Mouse (Mus musculus): Measurements from ENCODE around the gene Gm45062. TPM values are rescaled to one million over a fixed set of nuclear protein-coding genes. Genes with fewer than 3 reads are reported as not detected.

Gene Gm45062
- polyA plus RNA-seq, 1 experiment from 2014 or later, result 14.5 TPM

- Histone ChIP-seq H3K4me2 (replicated peaks; ENCODE audit: low read depth, low read length) (no peak overlapping the region), H3K9ac (ENCODE audit: low read depth, low read length) (no peak overlapping the region), H3K4me3 (ENCODE audit: low read depth, low read length) (no peak overlapping the region), H3K4me1 (replicated peaks; ENCODE audit: control insufficient read depth, insufficient read depth, low read length) (no peaks in the 10 kb centered on the region), H3K27ac (ENCODE audit: low read depth, low read length) (no peak overlapping the region), H3K36me3 (ENCODE audit: control insufficient read depth, insufficient read depth, low read length) (no peaks in the 10 kb centered on the region), H3K27me3 (ENCODE audit: control insufficient read depth, insufficient read depth, low read length) (no peaks in the 10 kb centered on the region), H3K9me3 (ENCODE audit: control insufficient read depth, low read length) (no peaks in the 10 kb centered on the region)
- ATAC-seq (ENCODE audit: low FRiP score), result no peak
- DNase-seq (ENCODE audit: low spot score), result no peak
- WGBS, result 92% methylated on average over 9 of the region's 9 CpGs
Measured at GRCm38 (mm10) chr6:8336487-8337390, 77.5 kb downstream of the Gm45062 start.

- WGBS, result 92% methylated on average over 6 of the region's 6 CpGs
- no peaks in the 10 kb centered on the region for H3K27me3 ChIP-seq (ENCODE audit: control insufficient read depth, insufficient read depth, low read length)
Measured at GRCm38 (mm10) chr6:8339453-8339852, 80.2 kb downstream of the Gm45062 start.

GRCm38 (mm10) chr6:8343271-8343670 lies 84.0 kb downstream of the Gm45062 start:
- Histone ChIP-seq H3K27ac (ENCODE audit: low read depth, low read length) (no peak overlapping the region), H3K27me3 (ENCODE audit: control insufficient read depth, insufficient read depth, low read length) (no peaks in the 10 kb centered on the region), H3K9ac (ENCODE audit: low read depth, low read length) (no peak overlapping the region), H3K36me3 (ENCODE audit: control insufficient read depth, insufficient read depth, low read length) (no peaks in the 10 kb centered on the region), H3K4me2 (replicated peaks; ENCODE audit: low read depth, low read length) (no peak overlapping the region), H3K4me3 (ENCODE audit: low read depth, low read length) (no peak overlapping the region), H3K9me3 (ENCODE audit: control insufficient read depth, low read length) (no peaks in the 10 kb centered on the region), H3K4me1 (replicated peaks; ENCODE audit: control insufficient read depth, insufficient read depth, low read length) (no peaks in the 10 kb centered on the region)
- WGBS, result 93% methylated on average over 4 of the region's 4 CpGs
- no peak for DNase-seq (ENCODE audit: low spot score)
- ATAC-seq (ENCODE audit: low FRiP score), result no peak

More at GRCm38 (mm10) chr6:8339453-8339852, 80.2 kb downstream of the Gm45062 start:
- Histone ChIP-seq H3K9me3 (ENCODE audit: control insufficient read depth, low read length) (no peaks in the 10 kb centered on the region), H3K4me1 (replicated peaks; ENCODE audit: control insufficient read depth, insufficient read depth, low read length) (no peaks in the 10 kb centered on the region), H3K4me2 (replicated peaks; ENCODE audit: low read depth, low read length) (no peak overlapping the region), H3K27ac (ENCODE audit: low read depth, low read length) (no peak overlapping the region), H3K9ac (ENCODE audit: low read depth, low read length) (no peak overlapping the region), H3K36me3 (ENCODE audit: control insufficient read depth, insufficient read depth, low read length) (no peaks in the 10 kb centered on the region), H3K4me3 (ENCODE audit: low read depth, low read length) (no peak overlapping the region)
- DNase-seq (ENCODE audit: low spot score), result no peak
- no peak for ATAC-seq (ENCODE audit: low FRiP score)

- Histone ChIP-seq H3K4me1 (replicated peaks; ENCODE audit: control insufficient read depth, insufficient read depth, low read length) (no peaks in the 10 kb centered on the region), H3K4me3 (ENCODE audit: low read depth, low read length) (no peak overlapping the region), H3K9me3 (ENCODE audit: control insufficient read depth, low read length) (no peaks in the 10 kb centered on the region), H3K4me2 (replicated peaks; ENCODE audit: low read depth, low read length) (no peak overlapping the region), H3K9ac (ENCODE audit: low read depth, low read length) (no peak overlapping the region), H3K27ac (ENCODE audit: low read depth, low read length) (no peak overlapping the region), H3K36me3 (ENCODE audit: control insufficient read depth, insufficient read depth, low read length) (no peaks in the 10 kb centered on the region), H3K27me3 (ENCODE audit: control insufficient read depth, insufficient read depth, low read length) (no peaks in the 10 kb centered on the region)
- ATAC-seq (ENCODE audit: low FRiP score), result no peak
- 80% methylated on average over 5 of the region's 5 CpGs for WGBS
- no peak for DNase-seq (ENCODE audit: low spot score)
Measured at GRCm38 (mm10) chr6:8345219-8345856, 86.1 kb downstream of the Gm45062 start.

- WGBS, result 92% methylated on average over 2 of the region's 2 CpGs
- Histone ChIP-seq H3K4me2 (replicated peaks; ENCODE audit: low read depth, low read length) (no peak overlapping the region), H3K9me3 (ENCODE audit: control insufficient read depth, low read length) (no peaks in the 10 kb centered on the region), H3K4me3 (ENCODE audit: low read depth, low read length) (no peak overlapping the region), H3K27ac (ENCODE audit: low read depth, low read length) (no peak overlapping the region), H3K36me3 (ENCODE audit: control insufficient read depth, insufficient read depth, low read length) (no peaks in the 10 kb centered on the region), H3K4me1 (replicated peaks; ENCODE audit: control insufficient read depth, insufficient read depth, low read length) (no peaks in the 10 kb centered on the region), H3K9ac (ENCODE audit: low read depth, low read length) (no peak overlapping the region), H3K27me3 (ENCODE audit: control insufficient read depth, insufficient read depth, low read length) (no peaks in the 10 kb centered on the region)
- DNase-seq (ENCODE audit: low spot score) (no peak), ATAC-seq (ENCODE audit: low FRiP score) (no peak)
Measured at GRCm38 (mm10) chr6:8347154-8347553, 87.9 kb downstream of the Gm45062 start.

- H3K27me3 ChIP-seq (ENCODE audit: control insufficient read depth, insufficient read depth, low read length), result no peaks in the 10 kb centered on the region
- 94% methylated on average over 1 of the region's 1 CpGs for WGBS
- H3K36me3 ChIP-seq (ENCODE audit: control insufficient read depth, insufficient read depth, low read length), result no peaks in the 10 kb centered on the region
- DNase-seq (ENCODE audit: low spot score) (no peak), ATAC-seq (ENCODE audit: low FRiP score) (no peak)
- H3K9ac ChIP-seq (ENCODE audit: low read depth, low read length), result no peak overlapping the region
- H3K9me3 ChIP-seq (ENCODE audit: control insufficient read depth, low read length), result no peaks in the 10 kb centered on the region
- no peaks in the 10 kb centered on the region for H3K4me1 ChIP-seq (replicated peaks; ENCODE audit: control insufficient read depth, insufficient read depth, low read length)
- no peak overlapping the region for H3K4me2 ChIP-seq (replicated peaks; ENCODE audit: low read depth, low read length)
- no peak overlapping the region for H3K4me3 ChIP-seq (ENCODE audit: low read depth, low read length)
- H3K27ac ChIP-seq (ENCODE audit: low read depth, low read length), result no peak overlapping the region
Measured at GRCm38 (mm10) chr6:8348344-8348743, 89.1 kb downstream of the Gm45062 start.

- Histone ChIP-seq H3K36me3 (ENCODE audit: control insufficient read depth, insufficient read depth, low read length) (no peaks in the 10 kb centered on the region), H3K9me3 (ENCODE audit: control insufficient read depth, low read length) (no peaks in the 10 kb centered on the region), H3K4me3 (ENCODE audit: low read depth, low read length) (no peak overlapping the region), H3K9ac (ENCODE audit: low read depth, low read length) (no peak overlapping the region), H3K27ac (ENCODE audit: low read depth, low read length) (no peak overlapping the region), H3K27me3 (ENCODE audit: control insufficient read depth, insufficient read depth, low read length) (no peaks in the 10 kb centered on the region), H3K4me2 (replicated peaks; ENCODE audit: low read depth, low read length) (no peak overlapping the region), H3K4me1 (replicated peaks; ENCODE audit: control insufficient read depth, insufficient read depth, low read length) (no peaks in the 10 kb centered on the region)
- ATAC-seq (ENCODE audit: low FRiP score) (no peak), DNase-seq (ENCODE audit: low spot score) (no peak)
- 91% methylated on average over 2 of the region's 2 CpGs for WGBS
Measured at GRCm38 (mm10) chr6:8349060-8349670, 89.9 kb downstream of the Gm45062 start.

- ATAC-seq (ENCODE audit: low FRiP score) (no peak), DNase-seq (ENCODE audit: low spot score) (no peak)
- Histone ChIP-seq H3K9ac (ENCODE audit: low read depth, low read length) (no peak overlapping the region), H3K4me2 (replicated peaks; ENCODE audit: low read depth, low read length) (no peak overlapping the region), H3K4me3 (ENCODE audit: low read depth, low read length) (no peak overlapping the region), H3K36me3 (ENCODE audit: control insufficient read depth, insufficient read depth, low read length) (no peaks in the 10 kb centered on the region), H3K9me3 (ENCODE audit: control insufficient read depth, low read length) (no peaks in the 10 kb centered on the region), H3K4me1 (replicated peaks; ENCODE audit: control insufficient read depth, insufficient read depth, low read length) (no peaks in the 10 kb centered on the region), H3K27ac (ENCODE audit: low read depth, low read length) (no peak overlapping the region), H3K27me3 (ENCODE audit: control insufficient read depth, insufficient read depth, low read length) (no peaks in the 10 kb centered on the region)
- 82% methylated on average over 2 of the region's 2 CpGs for WGBS
Measured at GRCm38 (mm10) chr6:8351507-8351906, 92.3 kb downstream of the Gm45062 start.

Data from hindbrain, embryonic 11.5 days (tissue).